Mouse (Mus musculus) heart, adult 2 months (tissue): ENCODE results near the gene Ttn.

Experiments used
- CTCF ChIP-seq: fragments of 200-600 bp; IDR thresholded peaks from 2 replicates; pipeline ENCODE4 v1.8.1; 2022; ENCODE audit warnings: antibody characterized with exemption, mild to moderate bottlenecking, moderate library complexity
- POLR2A ChIP-seq: fragments of 200-500 bp; IDR thresholded peaks from 2 replicates; pipeline ENCODE4 v1.6.1; 2011; ENCODE audit warnings: mild to moderate bottlenecking, low read depth, low read length, control low read depth; ENCODE audit not compliant: insufficient read depth

- TF ChIP-seq POLR2A, result no peak
- no peak for TF ChIP-seq CTCF
These were observed 73.5 kb downstream of the Ttn start for GRCm38 (mm10) chr2:76908705-76909457.
